ENCODE assay signal across 8 mouse cellular contexts in the genomic region with DNA sequence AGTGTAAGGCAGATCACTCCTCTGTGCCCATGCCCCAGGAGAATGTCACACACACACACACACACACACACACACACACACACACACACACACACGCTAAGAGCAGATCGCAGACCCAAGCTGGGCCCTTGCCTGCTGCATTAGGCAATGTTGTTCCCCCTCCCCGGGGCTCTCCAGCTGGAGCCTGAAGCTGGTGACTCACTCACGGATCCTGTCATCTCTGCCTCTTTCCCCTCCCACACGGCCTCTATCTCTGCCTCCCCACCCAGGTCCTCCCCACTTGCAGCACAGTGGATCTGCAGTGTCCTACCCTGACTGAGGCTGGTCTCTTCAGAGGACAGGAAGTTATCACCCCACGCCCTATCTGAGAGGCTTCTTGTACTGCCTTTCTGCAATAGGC.
DNase-seq lines count a peak whose midpoint lies in the region; ATAC-seq and TF ChIP-seq lines count a peak whose summit lies in the region.

No protein-coding gene starts in this region.

- H3K4me1 ChIP-seq in lung, adult 2 months (ENCODE audit: control insufficient read depth, insufficient read depth, low read length), result no peaks in the 10 kb centered on the region

- peak; percentile 9 to 21 for DNase-seq in lung, adult 18-20 months
- DNase-seq in lung, adult 2 months, result no peak
- peak; percentile 57 to 74 for DNase-seq in frontal cortex, postnatal 14 days (ENCODE audit: low spot score in 2 of 2)
- DNase-seq in layer of hippocampus, adult 18-20 months (ENCODE audit: low spot score in 2 of 2), result peak; percentile 80 to 91
- peak; percentile 22 for DNase-seq in ovary, postnatal 14 days (ENCODE audit: low spot score)
- no peak for DNase-seq in thymus, adult 18-20 months

- no peak for ATAC-seq in erythroid progenitor cell, adult 5-6 weeks (replicated peaks; ENCODE audit: low FRiP score, poor library complexity, severe bottlenecking)
- no peak for ATAC-seq in inflammation-experienced regulatory T-cells, adult 6 months

- no peak overlapping the region for H3K4me3 ChIP-seq in lung, adult 2 months (replicated peaks; ENCODE audit: extremely low read depth, low read depth, low read length)

- no peak for TF ChIP-seq CTCF in lung, adult 2 months (IDR thresholded peaks at IDR 0.05; ENCODE audit: insufficient read depth, low read length)

- no peak for TF ChIP-seq POLR2A in lung, adult 2 months (IDR thresholded peaks at IDR 0.05; ENCODE audit: borderline replicate concordance, extremely low read depth, low read depth, low read length)

- WGBS in lung, adult 2 months, result 22% methylated on average over 6 of the region's 6 CpGs

Comparison
In these comparisons a context has a peak if more than half of its experiments do, and no peak if none do; other contexts are left out.
1. DNase-seq: peak in lung, adult 18-20 months (2 of 2), frontal cortex, postnatal 14 days (2 of 2), layer of hippocampus, adult 18-20 months (2 of 2) and ovary, postnatal 14 days (single experiment); none in lung, adult 2 months (single experiment) and thymus, adult 18-20 months (0 of 2).